Mouse (Mus musculus) layer of hippocampus, adult 2 months (tissue): ENCODE measurements around the gene Ssc4d. TPM values are rescaled to one million over a fixed set of nuclear protein-coding genes. Genes with fewer than 3 reads are reported as not detected.

Experiments
- DNase-seq, 2 experiments: peaks; one replicate each; pipeline ENCODE4 v3.0.0; 2022; ENCODE audit warnings: low spot score in 2 of 2
- H3K27ac ChIP-seq: fragments of 200-600 bp; 2 replicates; pipeline ENCODE4 v1.8.1; 2022
- H3K4me3 ChIP-seq: fragments of 200-600 bp; 2 replicates; pipeline ENCODE4 v1.8.1; 2022; ENCODE audit warnings: mild to moderate bottlenecking
- CTCF ChIP-seq: fragments of 200-600 bp; conservative IDR thresholded peaks from 2 replicates; pipeline ENCODE4 v1.8.1; 2022; ENCODE audit warnings: antibody characterized with exemption, mild to moderate bottlenecking, moderate library complexity
- total RNA-seq, 2 experiments: library from RNA; stranded (reverse); gene quantifications; 2 replicates each; pipeline ENCODE4 v1.2.3; 2021

Ssc4d gene
- total RNA-seq, 2 experiments from 2014 or later = 1.4 to 1.9 TPM

GRCm38 (mm10) chr5:135951660-135952059 lies 22.7 kb downstream of the Ssc4d start:
- TF ChIP-seq CTCF = no peak
- no peak overlapping the region for H3K4me3 ChIP-seq
- DNase-seq = no peak
- no peak overlapping the region for H3K27ac ChIP-seq

DNA sequence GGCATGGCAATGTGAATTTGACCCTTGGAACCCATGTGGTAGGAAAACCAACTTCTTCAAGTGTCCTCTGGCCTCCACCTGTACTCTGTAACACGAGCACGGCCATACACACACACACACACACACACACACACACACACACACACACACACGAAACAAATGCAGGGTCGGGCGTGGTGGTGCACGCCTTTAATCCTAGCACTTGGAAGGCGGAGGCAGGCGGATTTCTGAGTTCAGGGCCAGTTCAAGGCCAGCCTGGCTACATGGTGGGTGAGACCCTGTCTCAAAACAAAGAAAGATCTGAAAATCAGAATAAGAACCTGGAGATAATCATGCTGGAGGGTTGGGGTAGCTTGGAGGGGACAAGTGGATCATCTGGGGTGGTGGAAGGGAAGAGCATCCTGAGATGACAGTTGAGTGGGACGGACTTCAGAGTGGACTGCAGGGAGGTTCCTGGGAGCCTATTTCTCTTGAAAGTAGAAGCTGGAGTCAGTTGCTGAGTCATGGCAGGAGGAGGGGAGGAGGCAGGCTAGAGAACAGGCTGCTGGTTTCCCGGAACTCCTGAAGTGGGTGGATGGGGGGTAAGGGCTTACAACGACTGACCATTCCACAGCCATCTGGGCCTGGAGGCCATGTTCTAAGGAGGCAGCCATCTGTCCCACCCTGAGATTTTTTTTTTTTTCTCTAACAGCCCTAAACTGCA lies 23.5 kb downstream of the Ssc4d start:
- Histone ChIP-seq H3K27ac (no peak overlapping the region), H3K4me3 (no peak overlapping the region)
- no peak for TF ChIP-seq CTCF
- DNase-seq = no peak

DNA sequence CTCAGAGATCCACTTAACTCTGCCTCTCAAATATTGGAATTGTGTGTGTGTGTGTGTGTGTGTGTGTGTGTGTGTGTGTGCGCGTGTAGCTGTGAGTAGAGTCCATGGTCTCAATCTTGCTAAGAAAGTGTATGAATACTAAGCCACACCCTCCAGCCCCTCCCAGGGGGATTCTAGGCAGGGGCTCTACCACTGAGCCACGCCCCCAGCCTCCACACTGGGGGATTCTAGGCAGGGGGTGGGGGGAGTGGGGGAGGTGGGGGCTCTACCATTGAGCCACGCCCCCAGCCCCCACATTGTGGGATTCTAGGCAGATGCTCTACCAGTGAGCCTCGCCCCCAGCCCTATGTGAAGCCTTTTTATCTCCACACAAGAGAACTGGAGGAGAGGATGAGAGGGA lies 27.7 kb downstream of the Ssc4d start:
- no peak for DNase-seq
- Histone ChIP-seq H3K4me3 (no peak overlapping the region), H3K27ac (no peak overlapping the region)
- no peak for TF ChIP-seq CTCF

DNA sequence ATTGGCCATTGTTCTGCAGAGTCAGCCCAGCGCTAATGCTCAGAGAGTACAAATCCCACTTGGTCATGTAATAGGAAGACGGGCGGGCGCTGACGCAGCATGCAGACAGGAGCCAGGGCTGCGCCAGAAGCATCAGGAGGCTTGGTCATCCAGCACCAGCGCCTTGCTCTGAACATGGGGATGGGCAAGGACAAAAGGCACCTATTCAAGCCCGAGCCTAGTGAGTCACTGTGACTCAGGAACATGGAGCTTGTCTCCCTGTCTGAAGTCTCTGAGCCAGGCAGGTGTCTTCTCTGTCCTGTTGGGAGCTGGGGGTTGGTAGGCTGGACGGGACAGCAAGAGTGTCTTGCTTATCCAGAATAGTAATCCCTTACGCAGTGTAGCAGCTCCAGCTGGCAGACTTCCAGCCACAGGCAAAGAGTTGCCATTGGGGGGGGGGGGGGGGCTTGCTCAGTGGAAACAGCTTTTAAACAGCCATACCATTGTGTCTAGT lies 28.4 kb downstream of the Ssc4d start:
- TF ChIP-seq CTCF = no peak
- H3K4me3 ChIP-seq = no peak overlapping the region
- no peak overlapping the region for H3K27ac ChIP-seq
- no peak for DNase-seq

DNA sequence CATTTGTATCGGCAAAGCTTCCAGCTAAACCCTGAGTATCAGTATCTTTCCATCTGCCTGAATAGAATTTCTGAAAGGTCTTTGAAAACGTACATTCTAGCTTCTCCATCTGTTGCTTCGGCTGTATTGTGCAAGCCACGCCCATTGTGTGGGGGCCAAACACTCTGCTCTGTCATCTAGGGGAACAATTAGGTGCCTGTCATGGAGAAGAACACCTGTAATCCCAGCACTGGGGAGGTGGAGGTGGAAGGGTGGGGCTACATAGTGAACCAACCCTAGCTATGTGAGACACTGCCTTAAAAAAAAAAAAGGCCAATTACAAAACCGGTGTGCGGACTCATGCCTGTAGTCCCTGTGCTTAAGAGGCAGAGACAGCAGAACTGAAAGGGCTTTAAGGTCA lies 31.6 kb downstream of the Ssc4d start:
- TF ChIP-seq CTCF = no peak
- Histone ChIP-seq H3K27ac (no peak overlapping the region), H3K4me3 (no peak overlapping the region)
- peak in 1 of 2 experiments; percentile 47 for DNase-seq

DNA sequence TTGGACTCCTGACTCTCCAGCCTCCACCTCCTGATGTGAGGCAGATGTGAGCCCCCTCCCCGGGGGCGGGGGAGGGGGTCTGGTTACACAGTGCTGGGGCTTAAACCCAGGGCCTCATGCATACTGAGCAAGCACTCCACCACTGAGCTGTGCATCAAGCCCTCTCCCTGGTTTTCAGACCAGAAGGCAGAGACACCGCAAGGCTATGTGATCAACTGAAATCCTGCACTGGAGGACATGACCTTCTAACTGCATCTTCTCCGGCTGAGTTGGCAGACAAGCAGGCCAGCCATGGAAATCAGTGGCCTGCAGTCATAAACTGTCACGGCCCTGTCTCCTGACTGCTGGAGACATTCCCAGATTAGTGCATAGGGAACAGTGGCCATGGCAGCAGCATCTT lies 33.7 kb downstream of the Ssc4d start:
- H3K27ac ChIP-seq = no peak overlapping the region
- no peak for TF ChIP-seq CTCF
- H3K4me3 ChIP-seq = no peak overlapping the region
- no peak for DNase-seq

- no peak for DNase-seq
- Histone ChIP-seq H3K4me3 (no peak overlapping the region), H3K27ac (peak overlapping the region; percentile 99; the same call in 1 of the 2 replicates)
- no peak for TF ChIP-seq CTCF
Observed at GRCm38 (mm10) chr5:135935641-135936190, 38.6 kb downstream of the Ssc4d start.

GRCm38 (mm10) chr5:135935176-135935523 lies 39.2 kb downstream of the Ssc4d start:
- DNase-seq = no peak
- peak overlapping the region; percentile 99 for H3K27ac ChIP-seq
- H3K4me3 ChIP-seq = peak overlapping the region; percentile 90
- TF ChIP-seq CTCF = no peak

DNA sequence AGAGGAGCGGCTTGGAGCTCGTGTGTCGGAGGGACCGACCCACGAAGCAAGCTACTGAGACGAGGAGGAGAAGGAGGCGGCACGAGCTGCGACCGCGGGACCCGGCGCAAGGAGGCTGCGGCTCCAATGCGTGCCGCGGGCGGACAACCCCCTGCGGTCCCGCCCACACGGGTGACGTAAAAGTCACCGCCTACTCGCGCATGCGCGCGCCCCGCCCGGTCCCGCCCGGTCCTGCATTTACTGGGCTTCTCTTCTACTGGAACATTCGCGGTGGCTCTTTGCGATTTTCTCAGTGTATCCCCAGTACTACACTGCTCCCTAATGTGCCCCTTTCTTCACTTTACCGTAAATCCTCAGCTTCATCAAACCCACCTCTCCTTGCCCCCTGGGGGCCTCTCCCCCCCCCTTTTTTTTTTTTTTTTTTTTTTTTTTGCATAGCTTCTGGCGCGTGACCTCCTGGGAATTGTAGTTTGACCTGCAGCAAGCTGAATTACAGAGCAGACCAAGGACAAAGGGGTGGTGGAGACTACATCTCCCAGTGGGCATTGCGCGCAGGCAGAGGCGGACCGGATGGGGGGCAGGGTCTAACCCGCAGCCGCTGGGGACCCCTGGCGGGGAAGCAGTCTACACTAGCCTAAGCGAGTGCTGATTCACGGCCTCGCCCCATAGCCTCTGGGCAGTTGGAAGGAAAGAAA lies 39.7 kb downstream of the Ssc4d start, which contains the start of gene Ywhag:
Gene Ywhag (minus strand): TSS at position 136 of the 695 bp plus-strand sequence.
- peak; percentile 78 for TF ChIP-seq CTCF
- DNase-seq = peak; percentile 98 to 99
- peak within 1 kb of the TSS; percentile 90 for H3K4me3 ChIP-seq
- H3K27ac ChIP-seq = peak within 1 kb of the TSS; percentile 99

DNA sequence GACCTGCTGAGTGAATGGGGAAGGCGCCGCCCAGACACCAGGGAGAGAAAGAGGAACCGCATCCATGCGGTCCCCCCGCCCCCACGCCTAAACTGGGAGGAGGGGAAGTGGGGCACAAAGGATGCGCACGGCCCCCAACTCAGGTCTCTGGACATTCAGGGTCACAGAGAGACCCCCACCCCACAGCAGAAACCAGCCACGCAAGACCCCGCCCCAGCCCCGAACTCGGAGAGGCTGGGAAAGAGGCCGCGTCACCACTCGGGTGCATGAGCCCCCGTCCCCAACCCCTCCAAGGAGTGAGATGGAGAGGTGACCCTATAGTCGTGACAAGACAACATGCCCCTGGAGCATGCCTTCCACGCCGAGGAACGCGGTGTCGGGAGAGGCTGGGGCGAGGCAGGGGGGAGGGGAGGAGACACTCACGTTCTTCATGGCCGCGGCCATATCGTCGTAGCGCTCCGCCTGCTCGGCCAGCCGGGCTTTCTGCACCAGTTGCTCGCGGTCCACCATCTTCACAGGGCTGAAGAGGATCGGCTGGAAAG lies 40.4 kb downstream of the Ssc4d start:
- peak overlapping the region; percentile 99 for H3K27ac ChIP-seq
- peak; percentile 72 to 75 for DNase-seq
- TF ChIP-seq CTCF = no peak

DNA sequence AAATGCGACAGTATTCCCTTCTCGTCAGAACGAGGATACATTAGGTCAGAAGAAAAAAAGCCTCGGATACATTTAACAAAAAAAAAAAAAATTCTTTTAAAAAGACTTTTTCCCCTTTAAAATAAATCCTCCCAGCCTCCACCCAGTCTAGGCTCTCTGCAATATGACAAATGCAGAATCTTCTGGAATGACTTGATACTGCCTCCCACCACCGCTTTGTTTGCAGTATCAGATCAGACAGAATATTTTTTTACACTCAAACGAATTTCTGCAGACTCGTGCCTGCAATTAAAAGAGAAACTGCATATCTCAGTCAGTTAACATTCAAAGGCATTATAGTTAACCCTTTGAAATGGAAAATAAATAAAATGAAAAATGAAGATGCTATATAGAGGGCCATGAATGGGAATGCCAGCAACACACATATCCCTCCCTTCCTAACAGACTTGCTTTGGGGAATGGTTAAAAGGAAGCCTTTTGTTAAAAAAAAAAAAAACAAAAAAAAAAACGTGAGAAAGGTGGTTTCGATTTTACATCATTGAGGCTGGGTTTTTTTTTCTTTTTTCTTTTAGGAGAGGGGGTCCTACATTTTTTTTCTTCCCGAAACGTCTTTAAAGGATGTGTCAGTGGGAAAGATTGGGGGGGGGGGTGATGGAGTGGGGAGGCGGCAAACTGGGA lies 41.0 kb downstream of the Ssc4d start:
- Histone ChIP-seq H3K27ac (peak overlapping the region; percentile 99), H3K4me3 (peak overlapping the region; percentile 90)
- no peak for TF ChIP-seq CTCF
- DNase-seq = no peak

More for the DNA sequence above, 40.4 kb downstream of the Ssc4d start:
- peak overlapping the region; percentile 90 for H3K4me3 ChIP-seq

DNA sequence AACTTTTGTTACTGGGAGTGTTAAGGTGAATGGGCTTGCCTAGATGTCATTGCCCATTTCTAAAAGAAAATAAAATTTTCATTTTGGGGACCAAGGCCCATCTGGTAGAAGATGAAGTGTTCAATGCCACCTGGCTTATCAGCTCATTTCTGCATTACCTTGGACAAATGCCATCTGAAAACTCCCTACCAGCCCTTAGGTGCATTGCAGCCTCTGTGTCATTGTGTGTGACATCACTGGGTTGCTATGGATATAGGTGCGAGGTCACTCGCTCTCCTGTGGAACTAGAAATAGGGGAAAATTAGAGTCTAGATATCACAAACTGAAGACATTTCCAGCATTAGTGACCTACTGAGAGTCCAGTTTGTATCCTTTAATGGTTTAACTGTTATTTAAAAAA lies 42.0 kb downstream of the Ssc4d start:
- peak overlapping the region; percentile 99 for H3K27ac ChIP-seq
- no peak for TF ChIP-seq CTCF
- peak overlapping the region; percentile 90 for H3K4me3 ChIP-seq
- DNase-seq = no peak
